Mouse (Mus musculus) cortical plate, adult 2 months (tissue): ENCODE data around the gene Alcam.

ENCODE experiments used
- CTCF ChIP-seq: fragments of 200-500 bp; IDR thresholded peaks from 2 replicates; pipeline ENCODE4 v1.5.1; 2011; ENCODE audit warnings: mild to moderate bottlenecking, control low read depth, low read length; ENCODE audit not compliant: insufficient read depth; ENCODE audit errors: extremely low read depth
- POLR2A ChIP-seq: fragments of 200-500 bp; IDR thresholded peaks from 2 replicates; pipeline ENCODE4 v1.6.1; 2011; ENCODE audit warnings: mild to moderate bottlenecking, low read length, control low read depth; ENCODE audit not compliant: insufficient read depth; ENCODE audit errors: extremely low read depth

- TF ChIP-seq CTCF = no peak
- no peak for TF ChIP-seq POLR2A
These were observed 192.1 kb downstream of the Alcam start for GRCm38 (mm10) chr16:52261755-52262154.
